Mouse (Mus musculus): ENCODE measurements around the gene Vgll4. TPM values are rescaled to one million over a fixed set of nuclear protein-coding genes. Genes with fewer than 3 reads are reported as not detected.

Gene Vgll4
- total RNA-seq, 2 experiments from 2014 or later = 15.7 to 20.1 TPM

DNA sequence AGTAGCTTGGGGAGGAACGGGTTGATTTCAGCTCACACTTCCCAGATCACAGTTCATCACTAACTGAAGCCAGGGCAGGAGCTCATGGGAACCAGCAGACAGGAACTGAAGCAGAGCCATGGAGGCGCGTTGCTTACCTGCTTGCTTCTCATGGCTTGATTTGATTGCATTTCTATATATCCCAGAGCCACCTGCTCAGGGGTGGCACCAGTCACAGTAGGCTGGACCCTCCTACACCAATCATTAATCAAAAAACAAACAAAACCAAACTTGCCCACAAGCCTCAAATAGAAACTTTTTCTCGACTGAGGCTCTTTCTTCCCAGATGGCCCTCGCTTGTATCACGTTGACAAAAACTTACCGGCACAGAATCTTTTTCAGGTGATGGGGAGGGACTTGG is 12.9 kb upstream of the Vgll4 start:
- no peak for DNase-seq
- intact Hi-C loops (cut with DNase I; ENCODE audit: low total_unique reads) = no loop called here

- no peak for DNase-seq
- intact Hi-C loops (cut with DNase I; ENCODE audit: low total_unique reads) = no loop called here
Observed at GRCm38 (mm10) chr6:114979715-114980114, 9.9 kb upstream of the Vgll4 start.

GRCm38 (mm10) chr6:114976915-114977419 is 7.2 kb upstream of the Vgll4 start:
- DNase-seq = peak; percentile 60
- intact Hi-C loops (cut with DNase I; ENCODE audit: low total_unique reads) = no loop called here

DNA sequence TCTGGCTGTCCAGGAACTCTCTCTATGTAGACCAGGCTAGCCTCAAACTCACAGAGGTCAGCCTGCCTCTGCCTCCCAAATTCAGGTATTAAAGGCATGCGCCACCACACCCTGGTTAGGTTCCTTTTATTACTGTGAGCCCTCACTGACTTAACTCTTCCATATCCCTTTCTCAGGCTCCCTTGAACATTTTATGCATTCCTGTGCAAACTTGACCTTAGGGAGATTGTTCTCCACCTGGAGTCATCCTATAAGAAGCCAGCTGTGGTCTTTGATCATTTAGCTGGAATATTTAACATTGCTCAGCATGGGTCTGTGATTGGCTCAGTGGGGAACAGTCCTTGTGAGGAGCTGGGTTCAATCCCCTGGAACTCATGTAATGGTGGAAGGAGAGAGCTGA is 4.5 kb upstream of the Vgll4 start:
- intact Hi-C loops (cut with DNase I; ENCODE audit: low total_unique reads) = no loop called here
- no peak for DNase-seq

GRCm38 (mm10) chr6:114972988-114973387 is 3.2 kb upstream of the Vgll4 start:
- no peak for DNase-seq
- intact Hi-C loops (cut with DNase I; ENCODE audit: low total_unique reads) = no loop called here

DNA sequence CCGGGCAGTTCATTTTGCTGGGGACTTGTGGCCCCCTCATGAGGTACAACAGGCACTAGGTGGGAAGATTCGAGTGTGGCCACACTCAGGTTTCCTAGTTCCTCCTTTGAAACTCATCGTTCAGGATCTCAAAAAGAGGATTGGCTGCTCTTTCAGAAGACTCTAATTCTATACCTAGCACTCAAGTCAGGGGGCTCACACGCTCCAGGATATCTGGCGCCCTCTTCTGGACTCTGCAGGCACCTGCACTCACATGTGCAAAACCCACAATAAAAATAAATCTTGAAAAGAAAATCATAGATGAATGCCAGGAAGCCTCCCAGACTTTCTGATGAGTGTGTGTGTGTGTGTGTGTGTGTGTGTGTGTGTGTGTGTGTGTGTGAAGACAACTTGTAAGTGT is 1.1 kb upstream of the Vgll4 start:
- intact Hi-C loops (cut with DNase I; ENCODE audit: low total_unique reads) = no loop called here

GRCm38 (mm10) chr6:114970386-114970785 is 592 bp upstream of the Vgll4 start:
- intact Hi-C loops (cut with DNase I; ENCODE audit: low total_unique reads) = no loop called here
- DNase-seq = no peak

More for the DNA sequence above, 1.1 kb upstream of the Vgll4 start:
- no peak for DNase-seq

- DNase-seq = peak; percentile 70
- intact Hi-C loops (cut with DNase I; ENCODE audit: low total_unique reads) = no loop called here
Observed at GRCm38 (mm10) chr6:114968361-114969212, 1.2 kb downstream of the Vgll4 start.

DNA sequence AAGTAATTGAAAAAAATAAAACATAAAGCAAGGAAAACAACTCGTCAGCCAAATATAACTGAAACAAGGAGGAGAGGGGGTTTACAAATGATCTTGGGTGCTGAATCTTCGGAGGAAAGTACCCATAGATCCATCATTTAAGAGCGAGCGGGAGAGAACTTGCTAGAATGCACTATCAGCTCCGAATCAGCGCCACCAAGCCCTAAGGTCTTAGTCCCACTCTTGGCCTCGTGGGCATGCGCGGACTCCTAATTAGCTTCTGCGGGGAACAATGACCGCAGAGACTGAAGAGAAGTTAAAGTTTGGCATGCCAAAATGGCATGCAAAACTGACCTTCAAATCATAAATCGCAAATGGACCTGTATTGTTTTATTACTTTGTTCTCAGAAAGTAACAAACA is 2.2 kb downstream of the Vgll4 start:
- intact Hi-C loops (cut with DNase I; ENCODE audit: low total_unique reads) = no loop called here

DNA sequence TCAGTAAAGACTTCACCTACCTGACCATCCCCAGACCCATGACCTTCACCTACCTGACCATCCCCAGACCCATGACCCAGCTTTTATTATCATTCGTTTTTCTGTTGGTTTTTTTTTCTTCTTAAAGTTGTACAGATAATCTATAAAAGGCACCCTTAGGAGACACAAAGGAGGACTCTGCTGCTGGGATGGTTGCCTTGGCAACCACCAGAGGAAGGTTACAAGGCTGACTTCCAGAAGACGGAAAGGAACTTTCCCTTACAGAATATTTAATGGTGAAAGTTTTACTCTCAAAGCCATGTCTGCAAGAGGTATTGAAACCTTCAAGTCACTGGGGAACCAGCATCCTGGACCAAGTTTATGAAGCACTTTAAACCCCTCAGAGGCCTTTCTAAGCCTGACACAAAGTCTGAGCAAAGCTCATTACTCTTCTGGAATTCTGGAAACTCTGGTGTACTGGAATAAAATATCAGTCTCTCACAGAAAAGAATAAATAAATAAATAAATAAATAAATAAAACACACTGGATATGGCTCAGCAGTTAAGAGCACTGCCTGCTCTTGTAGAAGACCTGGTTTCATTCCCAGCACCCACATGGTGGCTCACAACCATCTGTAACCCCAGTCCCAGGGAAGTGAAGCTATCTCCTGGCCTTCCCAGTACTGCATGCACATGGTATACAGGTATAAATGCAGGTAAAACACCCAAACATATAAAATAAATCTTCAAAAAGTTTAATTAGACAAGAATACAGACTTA is 3.2 kb downstream of the Vgll4 start:
- intact Hi-C loops (cut with DNase I; ENCODE audit: low total_unique reads) = no loop called here
- no peak for DNase-seq

More for the DNA sequence above, 2.2 kb downstream of the Vgll4 start:
- DNase-seq = no peak

- intact Hi-C loops (cut with DNase I; ENCODE audit: low total_unique reads) = no loop called here
- DNase-seq = no peak
Observed at GRCm38 (mm10) chr6:114965802-114966201, 4.0 kb downstream of the Vgll4 start.

DNA sequence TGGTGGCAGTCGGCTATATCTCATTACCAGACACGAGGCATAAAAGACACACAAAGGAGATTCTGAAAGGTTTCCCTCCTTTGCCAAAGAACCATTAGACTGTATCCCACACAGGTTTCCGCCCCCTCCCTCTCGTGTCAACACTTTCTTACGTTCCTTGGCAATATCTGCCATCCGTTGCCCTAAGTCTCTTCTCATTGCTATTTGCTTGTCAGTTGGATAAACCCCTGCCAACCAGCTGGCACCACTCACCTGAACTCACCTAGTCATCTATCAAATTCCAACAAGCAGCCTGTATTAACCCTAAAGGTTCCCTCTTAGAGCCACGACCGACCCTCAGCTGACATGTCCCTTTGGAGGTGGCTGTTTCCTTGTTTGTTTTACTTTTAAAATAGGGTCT is 4.4 kb downstream of the Vgll4 start:
- DNase-seq = no peak
- intact Hi-C loops (cut with DNase I; ENCODE audit: low total_unique reads) = no loop called here

- no peak for DNase-seq
- intact Hi-C loops (cut with DNase I; ENCODE audit: low total_unique reads) = no loop called here
Observed at GRCm38 (mm10) chr6:114964235-114964634, 5.6 kb downstream of the Vgll4 start.

DNA sequence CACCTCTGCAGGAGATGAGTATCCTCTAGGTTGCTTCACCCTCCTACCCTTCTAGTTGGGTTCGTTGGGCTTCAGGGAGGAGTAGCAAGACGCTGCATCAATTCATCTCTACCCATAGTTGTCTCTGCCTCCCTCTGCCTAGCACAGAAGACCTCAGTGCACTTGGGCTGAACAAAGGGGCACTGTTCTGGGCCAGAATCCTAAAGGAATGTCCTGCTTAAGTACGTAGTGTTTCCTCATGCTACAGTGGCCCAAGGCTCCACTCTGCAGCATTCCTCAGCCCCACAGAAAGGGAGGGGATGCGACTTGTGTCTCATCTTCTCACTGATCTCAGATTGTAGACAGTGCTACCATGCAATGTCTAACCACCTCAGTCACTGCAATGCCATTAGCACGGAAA is 6.2 kb downstream of the Vgll4 start:
- intact Hi-C loops (cut with DNase I; ENCODE audit: low total_unique reads) = no loop called here
- no peak for DNase-seq

DNA sequence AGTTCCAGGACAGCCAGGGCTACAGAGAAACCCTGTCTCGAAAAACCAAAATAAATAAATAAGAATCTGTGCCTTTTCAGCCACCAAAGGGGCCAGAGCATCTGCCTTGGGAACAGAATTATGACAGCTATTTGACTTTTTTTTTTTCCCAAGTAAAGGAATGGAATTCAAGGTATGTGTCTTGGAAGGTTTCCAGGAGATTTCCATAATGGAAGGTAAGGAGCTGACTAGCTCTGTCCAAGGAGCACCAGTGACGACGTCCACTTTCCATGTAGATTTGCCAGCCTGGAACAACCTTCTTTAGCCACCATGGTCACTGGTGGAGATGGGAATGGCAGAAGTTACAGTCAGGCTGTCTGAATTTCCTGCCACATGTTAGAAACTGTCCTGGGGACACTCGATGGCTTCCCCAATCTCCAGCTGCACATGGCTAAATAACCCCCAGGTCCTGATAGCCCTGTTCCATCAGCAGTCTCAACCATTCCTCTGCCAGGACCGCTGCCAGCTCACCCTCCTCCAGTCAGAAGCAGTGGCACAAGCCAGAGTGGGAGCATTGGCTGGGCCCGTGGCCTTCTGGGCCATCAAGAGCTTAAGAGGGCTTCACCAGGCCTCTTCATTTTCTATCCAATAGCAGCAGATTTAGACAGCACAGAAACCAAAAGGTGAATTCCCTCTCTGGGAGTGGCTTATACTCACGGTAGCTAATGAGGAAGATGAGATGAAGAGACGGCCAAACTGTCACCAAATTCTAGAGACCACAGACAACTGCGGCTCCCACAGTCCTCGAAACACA is 8.3 kb downstream of the Vgll4 start:
- no peak for DNase-seq
- intact Hi-C loops (cut with DNase I; ENCODE audit: low total_unique reads) = no loop called here

- no peak for DNase-seq
- intact Hi-C loops (cut with DNase I; ENCODE audit: low total_unique reads) = no loop called here
Observed at GRCm38 (mm10) chr6:114959012-114959398, 10.8 kb downstream of the Vgll4 start.

DNA sequence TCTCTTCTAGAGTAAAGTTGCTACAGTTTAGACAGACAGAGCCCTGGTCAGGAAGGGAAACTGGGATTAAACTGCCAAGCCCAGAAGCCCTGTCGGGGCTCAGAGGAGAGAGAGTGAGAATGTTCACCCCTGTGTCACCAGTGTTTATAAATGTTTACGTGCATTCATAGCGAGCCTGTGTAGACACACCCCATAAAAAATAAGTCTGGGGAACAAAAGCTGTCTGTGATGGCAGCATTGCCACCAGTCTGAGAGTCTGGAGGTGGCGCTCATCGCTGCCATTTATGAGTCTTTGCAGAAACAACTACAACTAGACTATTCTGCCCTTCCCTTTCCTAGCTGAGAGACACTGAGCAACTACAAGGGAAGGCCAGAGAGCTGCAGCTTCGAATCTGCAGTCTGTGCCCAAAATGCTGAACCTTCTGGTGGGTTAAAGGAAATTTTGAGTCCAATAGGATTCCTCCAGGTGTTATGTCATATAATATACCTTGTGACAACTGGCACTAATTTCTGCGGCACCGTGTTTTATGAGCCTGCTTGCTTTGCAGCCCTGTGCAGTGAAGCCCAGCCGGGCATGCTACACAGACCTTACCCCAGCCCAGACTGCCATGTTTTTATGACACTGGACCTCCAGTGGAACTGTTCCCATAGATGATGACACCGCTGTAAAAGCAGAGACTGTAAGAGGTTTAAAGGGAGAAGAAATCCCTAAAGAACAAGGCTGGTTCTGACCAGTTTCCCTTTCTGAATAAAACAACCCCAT is 11.4 kb downstream of the Vgll4 start:
- intact Hi-C loops (cut with DNase I; ENCODE audit: low total_unique reads) = no loop called here
- DNase-seq = no peak

DNA sequence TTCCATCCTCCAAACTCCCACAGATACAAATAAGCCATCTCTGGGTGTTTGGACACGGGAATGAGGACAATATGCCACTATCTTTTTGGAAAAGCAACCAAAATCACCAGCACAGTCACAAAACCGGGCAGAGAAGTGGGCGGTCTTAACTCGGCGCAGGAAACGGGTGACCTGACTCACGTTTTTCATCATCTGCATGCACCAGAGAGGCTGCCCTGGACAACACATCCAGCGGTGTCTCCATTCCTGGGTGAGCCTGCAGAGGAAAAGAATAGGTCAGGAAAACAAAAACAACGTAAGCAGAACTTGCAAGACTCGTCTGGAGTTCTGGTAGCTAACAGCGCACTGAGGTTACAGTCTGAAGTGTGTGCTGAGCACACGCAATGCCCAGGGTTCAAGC is 12.0 kb downstream of the Vgll4 start:
- intact Hi-C loops (cut with DNase I; ENCODE audit: low total_unique reads) = no loop called here
- DNase-seq = no peak

DNA sequence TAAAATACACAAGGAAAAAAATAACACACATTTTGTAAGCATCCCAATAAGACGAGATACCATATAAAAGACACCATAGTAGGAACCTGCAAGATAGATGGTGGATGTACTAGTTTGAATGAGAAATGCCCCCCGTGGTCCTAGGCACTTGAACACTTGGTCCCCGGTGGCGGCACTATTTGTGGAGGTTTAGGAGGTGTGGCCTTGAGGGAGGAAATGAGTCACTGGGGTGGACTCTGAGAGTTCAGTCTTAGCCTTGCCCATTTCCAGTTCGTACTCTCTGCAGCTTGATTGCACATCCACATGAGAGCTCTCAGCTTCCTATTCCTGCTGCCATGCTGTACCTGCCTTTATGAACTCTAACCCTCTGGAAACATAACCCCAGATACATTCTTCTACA is 15.3 kb downstream of the Vgll4 start:
- intact Hi-C loops (cut with DNase I; ENCODE audit: low total_unique reads) = no loop called here
- DNase-seq = no peak
